Mouse (Mus musculus): ENCODE measurements around the gene Pih1d1. TPM values are rescaled to one million over a fixed set of nuclear protein-coding genes. Genes with fewer than 3 reads are reported as not detected.

The Pih1d1 gene
- total and polyA plus RNA-seq, 3 experiments: 141 to 148 TPM; not detected in 1

DNA sequence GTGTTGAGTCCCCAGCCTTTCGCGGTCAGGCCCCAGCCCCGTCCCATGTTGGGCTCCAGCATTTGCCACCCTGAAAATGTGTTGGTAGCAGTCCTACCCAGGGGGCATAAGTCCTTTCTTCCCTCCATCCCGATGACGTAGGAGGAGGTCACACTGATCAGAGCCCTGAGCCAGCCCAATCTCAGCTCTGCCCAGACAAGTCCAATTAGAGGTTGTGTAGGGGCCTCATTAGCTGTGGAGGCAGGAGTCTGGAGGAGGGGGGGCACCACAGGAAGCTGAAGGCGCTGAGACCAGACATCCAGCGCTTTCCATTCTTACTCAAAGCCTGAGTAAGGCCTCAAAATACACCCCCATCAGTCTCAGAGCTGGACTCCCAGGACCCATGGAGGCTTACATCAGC lies 31.8 kb downstream of the Pih1d1 start:
- peaks cover 0 to 11% of the 10 kb centered on the region in 2 experiments; a peak in 2 of 4 replicates for H3K36me3 ChIP-seq (ENCODE audit: control insufficient read depth in 1 of 2, insufficient read depth in 2 of 2, low read length in 2 of 2)
- TF ChIP-seq POLR2A (IDR thresholded peaks at IDR 0.05; ENCODE audit: control insufficient read depth in 1 of 2, insufficient read depth in 1 of 2, low read depth in 1 of 2, low read length in 2 of 2, poor library complexity in 1 of 2) (no peak), ZKSCAN1 (IDR thresholded peaks at IDR 0.05; ENCODE audit: low read depth, low read length) (no peak), NELFE (IDR thresholded peaks at IDR 0.05; ENCODE audit: low read depth, low read length) (no peak), ZMIZ1 (IDR thresholded peaks at IDR 0.05; ENCODE audit: low read depth, low read length) (no peak), CTCF (IDR thresholded peaks at IDR 0.05 in 2 of 3, conservative IDR thresholded peaks at IDR 0.05 in 1 of 3; ENCODE audit: control insufficient read depth in 1 of 3, insufficient read depth in 1 of 3, low read depth in 2 of 3, low read length in 3 of 3, poor library complexity in 1 of 3, severe bottlenecking in 1 of 3) (no peak), JUND (IDR thresholded peaks at IDR 0.05; ENCODE audit: low read depth, low read length) (no peak), TBP (IDR thresholded peaks at IDR 0.05; ENCODE audit: low read depth, low read length) (no peak), CHD1 (IDR thresholded peaks at IDR 0.05; ENCODE audit: low read depth, low read length) (no peak), ZC3H11A (IDR thresholded peaks at IDR 0.05; ENCODE audit: low read depth, low read length) (no peak), RAD21 (IDR thresholded peaks at IDR 0.05; ENCODE audit: low read depth, low read length) (no peak), POLR2AphosphoS2 (IDR thresholded peaks at IDR 0.05; ENCODE audit: low read length) (no peak), USF1 (IDR thresholded peaks at IDR 0.05; ENCODE audit: low read depth, low read length) (no peak), ELF1 (IDR thresholded peaks at IDR 0.05; ENCODE audit: low read depth, low read length) (no peak), MEF2A (IDR thresholded peaks at IDR 0.05; ENCODE audit: extremely low read depth, insufficient replicate concordance, low read depth, low read length, poor library complexity, severe bottlenecking) (no peak), E2F4 (IDR thresholded peaks at IDR 0.05; ENCODE audit: borderline replicate concordance, low read depth, low read length) (no peak)

DNA sequence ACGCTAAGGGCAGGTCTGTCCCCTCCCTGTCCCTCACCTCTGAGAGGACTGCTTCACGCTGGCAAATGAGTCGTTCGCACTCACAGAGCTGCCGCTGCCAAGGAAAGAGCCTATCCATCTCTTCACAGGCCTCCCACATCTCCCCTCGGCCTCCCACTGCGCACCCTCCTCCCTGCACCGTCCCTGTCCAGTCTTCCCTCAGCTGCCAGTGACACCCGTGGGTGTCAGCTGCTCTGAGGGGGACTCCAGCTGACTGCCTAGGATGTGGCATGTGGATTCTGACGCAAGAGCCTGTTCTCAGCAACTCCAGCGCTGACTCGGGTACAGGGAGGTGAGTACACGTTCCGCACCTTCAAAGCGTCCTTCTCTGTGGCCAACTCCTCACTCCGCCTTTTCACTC lies 35.5 kb downstream of the Pih1d1 start:
- H3K9me3 ChIP-seq (replicated peaks; ENCODE audit: insufficient read depth, low read length): no peaks in the 10 kb centered on the region
- H3K9ac ChIP-seq (ENCODE audit: control insufficient read depth, low read depth, low read length, poor library complexity, severe bottlenecking): no peak overlapping the region
- no peaks in the 10 kb centered on the region for H3K79me2 ChIP-seq (ENCODE audit: control insufficient read depth, insufficient read depth, low read length, poor library complexity)
- TF ChIP-seq CTCF (IDR thresholded peaks at IDR 0.05 in 2 of 3, conservative IDR thresholded peaks at IDR 0.05 in 1 of 3; ENCODE audit: control insufficient read depth in 1 of 3, insufficient read depth in 1 of 3, low read depth in 2 of 3, low read length in 3 of 3, poor library complexity in 1 of 3, severe bottlenecking in 1 of 3) (no peak), EP300 (IDR thresholded peaks at IDR 0.05; ENCODE audit: low read depth in 1 of 2, low read length in 2 of 2) (no peak), E2F4 (IDR thresholded peaks at IDR 0.05; ENCODE audit: borderline replicate concordance, low read depth, low read length) (no peak), SMC3 (IDR thresholded peaks at IDR 0.05; ENCODE audit: low read depth, low read length) (no peak), UBTF (IDR thresholded peaks at IDR 0.05; ENCODE audit: borderline replicate concordance, insufficient read depth, low read depth, low read length) (no peak)
- H3K27me3 ChIP-seq (ENCODE audit: control insufficient read depth in 1 of 2, insufficient read depth in 2 of 2, low read length in 2 of 2): no peaks in the 10 kb centered on the region
- H3K4me1 ChIP-seq (ENCODE audit: control insufficient read depth in 1 of 2, insufficient read depth in 2 of 2, low read length in 2 of 2): peaks cover 26 to 41% of the 10 kb centered on the region in 2 experiments
- H3K4me3 ChIP-seq (ENCODE audit: control insufficient read depth in 1 of 2, insufficient read depth in 1 of 2, low read depth in 2 of 2, low read length in 2 of 2): no peak overlapping the region
- no peak for DNase-seq (ENCODE audit: low read depth, low spot score)
- H3K27ac ChIP-seq (ENCODE audit: control insufficient read depth, low read depth, low read length): peak overlapping the region; percentile 5; the same call in 1 of the 2 replicates
- H3K36me3 ChIP-seq (ENCODE audit: control insufficient read depth in 1 of 2, insufficient read depth in 2 of 2, low read length in 2 of 2): peaks cover 0 to 13% of the 10 kb centered on the region in 2 experiments; a peak in 2 of 4 replicates

More for the DNA sequence above, 31.8 kb downstream of the Pih1d1 start:
- Histone ChIP-seq H3K79me2 (ENCODE audit: control insufficient read depth, insufficient read depth, low read length, poor library complexity) (no peaks in the 10 kb centered on the region), H3K27ac (ENCODE audit: control insufficient read depth, low read depth, low read length) (no peak overlapping the region), H3K9me3 (replicated peaks; ENCODE audit: insufficient read depth, low read length) (no peaks in the 10 kb centered on the region), H3K4me1 (ENCODE audit: control insufficient read depth in 1 of 2, insufficient read depth in 2 of 2, low read length in 2 of 2) (peaks cover 9 to 19% of the 10 kb centered on the region in 2 experiments), H3K27me3 (ENCODE audit: control insufficient read depth in 1 of 2, insufficient read depth in 2 of 2, low read length in 2 of 2) (no peaks in the 10 kb centered on the region), H3K9ac (ENCODE audit: control insufficient read depth, low read depth, low read length, poor library complexity, severe bottlenecking) (no peak overlapping the region), H3K4me3 (ENCODE audit: control insufficient read depth in 1 of 2, insufficient read depth in 1 of 2, low read depth in 2 of 2, low read length in 2 of 2) (no peak overlapping the region)
- no peak for DNase-seq (ENCODE audit: low read depth, low spot score)
